Mouse (Mus musculus) embryonic facial prominence, embryonic 13.5 days (tissue): ENCODE results near the gene Spata13. TPM values are rescaled to one million over a fixed set of nuclear protein-coding genes. Genes with fewer than 3 reads are reported as not detected.
A peak's percentile ranks its signal among the peaks of the same experiment; 100 is the strongest.

ENCODE experiments used
- ATAC-seq: fragments of 200-750 bp; cut with Nextera tagmentation; 2 replicates; pipeline ENCODE4 v1.8.0; 2017; ENCODE audit warnings: low read depth; ENCODE audit not compliant: insufficient number of reproducible peaks, insufficient read depth, low FRiP score, low TSS enrichment
- H3K27ac ChIP-seq: fragments of 300-500 bp; sonication (generic); 2 replicates; pipeline ENCODE4 v1.5.1; 2015; ENCODE audit warnings: moderate library complexity, mild to moderate bottlenecking, inconsistent platforms
- H3K27me3 ChIP-seq: fragments of 300-500 bp; sonication (generic); 2 replicates; pipeline ENCODE4 v1.6.1; 2015; ENCODE audit warnings: mild to moderate bottlenecking, inconsistent platforms
- H3K36me3 ChIP-seq: fragments of 300-500 bp; sonication (generic); 2 replicates; pipeline ENCODE4 v1.6.1; 2015; ENCODE audit warnings: mild to moderate bottlenecking, inconsistent platforms
- H3K4me1 ChIP-seq: fragments of 300-500 bp; sonication (generic); 2 replicates; pipeline ENCODE4 v1.6.1; 2015; ENCODE audit warnings: inconsistent platforms
- H3K4me2 ChIP-seq: fragments of 300-500 bp; sonication (generic); 2 replicates; pipeline ENCODE4 v1.6.1; 2015; ENCODE audit warnings: moderate library complexity, mild to moderate bottlenecking, inconsistent platforms
- H3K4me3 ChIP-seq: fragments of 300-500 bp; sonication (generic); 2 replicates; pipeline ENCODE4 v1.5.1; 2015; ENCODE audit warnings: mild to moderate bottlenecking, inconsistent platforms
- H3K9ac ChIP-seq: fragments of 300-500 bp; sonication (generic); 2 replicates; pipeline ENCODE4 v1.6.1; 2015; ENCODE audit warnings: mild to moderate bottlenecking, inconsistent platforms
- H3K9me3 ChIP-seq: fragments of 300-500 bp; sonication (generic); 2 replicates; pipeline ENCODE4 v1.6.1; 2016; ENCODE audit warnings: inconsistent platforms
- WGBS: fragments of 180-500 bp; shearing (Covaris S2); methylation state at CpG from one replicate; pipeline ENCODE4 v1.1.7; 2015; ENCODE audit warnings: mixed read lengths; 5-methylcytosine and 5-hydroxymethylcytosine counted together
- polyA plus RNA-seq: library from polyadenylated mRNA; unstranded; fragments of >200 nt; fragmentation: Nextera tagmentation; extraction: Ambion mirVana; gene quantifications from 2 replicates; pipeline ENCODE4 v1.2.1, GENCODE M21; 2015

Gene Spata13
- polyA plus RNA-seq, 1 experiment from 2014 or later, result 15.8 TPM

- no peak overlapping the region for H3K4me2 ChIP-seq
- ATAC-seq, result no peak
- H3K4me1 ChIP-seq, result peaks cover 17% of the 10 kb centered on the region
- no peak overlapping the region for H3K4me3 ChIP-seq
- no peaks in the 10 kb centered on the region; the same call in 1 of the 2 replicates for H3K36me3 ChIP-seq
- 79% methylated on average over 1 of the region's 1 CpGs for WGBS
- H3K27me3 ChIP-seq, result 0 out of 2 replicates have a peak, but pooled peaks cover 8% of the 10 kb centered on the region
- H3K27ac ChIP-seq, result no peak overlapping the region
- H3K9me3 ChIP-seq, result no peaks in the 10 kb centered on the region
- H3K9ac ChIP-seq, result no peak overlapping the region
Measured at GRCm38 (mm10) chr14:60642131-60642530, 8.3 kb downstream of the Spata13 start.

GRCm38 (mm10) chr14:60643098-60643870 is 9.5 kb downstream of the Spata13 start:
- Histone ChIP-seq H3K4me2 (no peak overlapping the region), H3K9me3 (no peaks in the 10 kb centered on the region), H3K9ac (no peak overlapping the region), H3K4me3 (no peak overlapping the region), H3K36me3 (no peaks in the 10 kb centered on the region; the same call in 1 of the 2 replicates), H3K4me1 (peaks cover 17% of the 10 kb centered on the region), H3K27me3 (no peaks in the 10 kb centered on the region), H3K27ac (no peak overlapping the region)
- no peak for ATAC-seq
- 28% methylated on average over 14 of the region's 14 CpGs for WGBS

GRCm38 (mm10) chr14:60646373-60646772 is 12.6 kb downstream of the Spata13 start:
- Histone ChIP-seq H3K4me1 (peaks cover 17% of the 10 kb centered on the region), H3K4me3 (no peak overlapping the region), H3K36me3 (no peaks in the 10 kb centered on the region; the same call in 1 of the 2 replicates), H3K27me3 (no peaks in the 10 kb centered on the region), H3K4me2 (no peak overlapping the region), H3K9ac (no peak overlapping the region), H3K9me3 (no peaks in the 10 kb centered on the region), H3K27ac (no peak overlapping the region)
- no peak for ATAC-seq
- 60% methylated on average over 5 of the region's 5 CpGs for WGBS

GRCm38 (mm10) chr14:60647885-60648284 is 14.1 kb downstream of the Spata13 start:
- 83% methylated on average over 7 of the region's 7 CpGs for WGBS
- ATAC-seq, result no peak
- H3K27me3 ChIP-seq, result no peaks in the 10 kb centered on the region
- H3K36me3 ChIP-seq, result no peaks in the 10 kb centered on the region; the same call in 1 of the 2 replicates
- H3K4me1 ChIP-seq, result peaks cover 19% of the 10 kb centered on the region
- H3K9me3 ChIP-seq, result no peaks in the 10 kb centered on the region
- H3K4me2 ChIP-seq, result no peak overlapping the region
- no peak overlapping the region for H3K27ac ChIP-seq
- no peak overlapping the region for H3K9ac ChIP-seq
- no peak overlapping the region for H3K4me3 ChIP-seq

GRCm38 (mm10) chr14:60648956-60649355 is 15.2 kb downstream of the Spata13 start:
- H3K27ac ChIP-seq, result no peak overlapping the region
- no peaks in the 10 kb centered on the region; the same call in 1 of the 2 replicates for H3K36me3 ChIP-seq
- no peak overlapping the region for H3K9ac ChIP-seq
- WGBS, result 83% methylated on average over 1 of the region's 1 CpGs
- H3K9me3 ChIP-seq, result no peaks in the 10 kb centered on the region
- no peak overlapping the region for H3K4me3 ChIP-seq
- no peak for ATAC-seq
- H3K4me2 ChIP-seq, result no peak overlapping the region
- H3K4me1 ChIP-seq, result peaks cover 11% of the 10 kb centered on the region; the same call in 1 of the 2 replicates
- no peaks in the 10 kb centered on the region for H3K27me3 ChIP-seq

- H3K9ac ChIP-seq, result no peak overlapping the region
- ATAC-seq, result no peak
- no peak overlapping the region for H3K4me3 ChIP-seq
- 70% methylated on average over 4 of the region's 4 CpGs for WGBS
- H3K4me2 ChIP-seq, result no peak overlapping the region
- H3K4me1 ChIP-seq, result peaks cover 23% of the 10 kb centered on the region
- H3K27ac ChIP-seq, result no peak overlapping the region
- H3K27me3 ChIP-seq, result no peaks in the 10 kb centered on the region
- no peaks in the 10 kb centered on the region for H3K36me3 ChIP-seq
- H3K9me3 ChIP-seq, result no peaks in the 10 kb centered on the region
Measured at GRCm38 (mm10) chr14:60653184-60653583, 19.4 kb downstream of the Spata13 start.

GRCm38 (mm10) chr14:60653977-60654376 is 20.2 kb downstream of the Spata13 start:
- Histone ChIP-seq H3K4me1 (peaks cover 23% of the 10 kb centered on the region), H3K36me3 (no peaks in the 10 kb centered on the region), H3K27ac (no peak overlapping the region), H3K4me3 (no peak overlapping the region), H3K9ac (no peak overlapping the region), H3K9me3 (no peaks in the 10 kb centered on the region), H3K27me3 (no peaks in the 10 kb centered on the region), H3K4me2 (no peak overlapping the region)
- 78% methylated on average over 5 of the region's 5 CpGs for WGBS
- ATAC-seq, result no peak

- Histone ChIP-seq H3K9ac (no peak overlapping the region), H3K36me3 (no peaks in the 10 kb centered on the region), H3K4me1 (peaks cover 23% of the 10 kb centered on the region), H3K4me3 (no peak overlapping the region), H3K27me3 (no peaks in the 10 kb centered on the region), H3K27ac (no peak overlapping the region), H3K9me3 (no peaks in the 10 kb centered on the region), H3K4me2 (no peak overlapping the region)
- WGBS, result 50% methylated on average over 11 of the region's 11 CpGs
- no peak for ATAC-seq
Measured at GRCm38 (mm10) chr14:60654708-60655107, 20.9 kb downstream of the Spata13 start.

GRCm38 (mm10) chr14:60655941-60656700 is 22.3 kb downstream of the Spata13 start:
- Histone ChIP-seq H3K4me1 (peaks cover 23% of the 10 kb centered on the region), H3K36me3 (no peaks in the 10 kb centered on the region), H3K4me2 (no peak overlapping the region), H3K27me3 (no peaks in the 10 kb centered on the region), H3K27ac (peak overlapping the region; percentile 33; the same call in 1 of the 2 replicates), H3K4me3 (no peak overlapping the region), H3K9ac (no peak overlapping the region), H3K9me3 (no peaks in the 10 kb centered on the region)
- no peak for ATAC-seq
- 69% methylated on average over 15 of the region's 15 CpGs for WGBS

GRCm38 (mm10) chr14:60656701-60657085 is 22.9 kb downstream of the Spata13 start:
- H3K9me3 ChIP-seq, result no peaks in the 10 kb centered on the region
- H3K9ac ChIP-seq, result no peak overlapping the region
- no peak overlapping the region for H3K27ac ChIP-seq
- H3K36me3 ChIP-seq, result no peaks in the 10 kb centered on the region
- no peak for ATAC-seq
- peaks cover 23% of the 10 kb centered on the region for H3K4me1 ChIP-seq
- 93% methylated on average over 11 of the region's 11 CpGs for WGBS
- H3K4me3 ChIP-seq, result no peak overlapping the region
- H3K4me2 ChIP-seq, result no peak overlapping the region
- no peaks in the 10 kb centered on the region for H3K27me3 ChIP-seq

- H3K9me3 ChIP-seq, result no peaks in the 10 kb centered on the region
- WGBS, result 80% methylated on average over 2 of the region's 2 CpGs
- ATAC-seq, result no peak
Measured at GRCm38 (mm10) chr14:60657891-60658290, 24.1 kb downstream of the Spata13 start.

GRCm38 (mm10) chr14:60659498-60659897 is 25.7 kb downstream of the Spata13 start:
- H3K4me3 ChIP-seq, result no peak overlapping the region
- 82% methylated on average over 8 of the region's 8 CpGs for WGBS
- H3K9me3 ChIP-seq, result no peaks in the 10 kb centered on the region
- no peak overlapping the region for H3K4me2 ChIP-seq
- H3K27ac ChIP-seq, result no peak overlapping the region
- no peak overlapping the region for H3K9ac ChIP-seq
- H3K27me3 ChIP-seq, result no peaks in the 10 kb centered on the region
- no peak for ATAC-seq
- H3K4me1 ChIP-seq, result peaks cover 17% of the 10 kb centered on the region
- H3K36me3 ChIP-seq, result no peaks in the 10 kb centered on the region

More at GRCm38 (mm10) chr14:60657891-60658290, 24.1 kb downstream of the Spata13 start:
- Histone ChIP-seq H3K4me3 (no peak overlapping the region), H3K9ac (no peak overlapping the region), H3K27me3 (no peaks in the 10 kb centered on the region), H3K36me3 (no peaks in the 10 kb centered on the region), H3K4me1 (peaks cover 19% of the 10 kb centered on the region), H3K27ac (no peak overlapping the region), H3K4me2 (no peak overlapping the region)
